Mouse (Mus musculus) thymus, postnatal 4 days (tissue): ENCODE results near the gene Pyurf.

Source experiments
- DNase-seq: peaks from one replicate; pipeline ENCODE4 v3.0.0; 2021

Pyurf gene

GRCm38 (mm10) chr6:57691467-57692261 lies at the start of gene Pyurf:
TSS of gene Pyurf (minus strand) at chr6:57692078.
- DNase-seq = peak; percentile 89

GRCm38 (mm10) chr6:57721347-57721746 lies 29.5 kb upstream of the Pyurf start:
- no peak for DNase-seq

GRCm38 (mm10) chr6:57711726-57712125 lies 19.8 kb upstream of the Pyurf start:
- DNase-seq = no peak

- no peak for DNase-seq
Observed at GRCm38 (mm10) chr6:57706721-57707120, 14.8 kb upstream of the Pyurf start.

- DNase-seq = no peak
Observed at GRCm38 (mm10) chr6:57703703-57704102, 11.8 kb upstream of the Pyurf start.

GRCm38 (mm10) chr6:57702743-57703499 lies 11.0 kb upstream of the Pyurf start:
- peak; percentile 95 for DNase-seq

GRCm38 (mm10) chr6:57702376-57702742 lies 10.5 kb upstream of the Pyurf start, which contains the start of gene Lancl2:
TSS of gene Lancl2 (plus strand) at chr6:57702540.
- DNase-seq = no peak

GRCm38 (mm10) chr6:57701686-57702085 lies 9.8 kb upstream of the Pyurf start:
- no peak for DNase-seq

GRCm38 (mm10) chr6:57693116-57693515 lies 1.2 kb upstream of the Pyurf start:
- DNase-seq = no peak

- DNase-seq = no peak
Observed at GRCm38 (mm10) chr6:57684156-57684555, 7.7 kb downstream of the Pyurf start.

GRCm38 (mm10) chr6:57661295-57661694 lies 30.6 kb downstream of the Pyurf start:
- no peak for DNase-seq

- no peak for DNase-seq
Observed at GRCm38 (mm10) chr6:57647256-57647655, 44.6 kb downstream of the Pyurf start.

- DNase-seq = peak; percentile 7
Observed at GRCm38 (mm10) chr6:57641789-57642188, 50.1 kb downstream of the Pyurf start.

GRCm38 (mm10) chr6:57639531-57639930 lies 52.3 kb downstream of the Pyurf start:
- DNase-seq = no peak
